In the genomic region with DNA sequence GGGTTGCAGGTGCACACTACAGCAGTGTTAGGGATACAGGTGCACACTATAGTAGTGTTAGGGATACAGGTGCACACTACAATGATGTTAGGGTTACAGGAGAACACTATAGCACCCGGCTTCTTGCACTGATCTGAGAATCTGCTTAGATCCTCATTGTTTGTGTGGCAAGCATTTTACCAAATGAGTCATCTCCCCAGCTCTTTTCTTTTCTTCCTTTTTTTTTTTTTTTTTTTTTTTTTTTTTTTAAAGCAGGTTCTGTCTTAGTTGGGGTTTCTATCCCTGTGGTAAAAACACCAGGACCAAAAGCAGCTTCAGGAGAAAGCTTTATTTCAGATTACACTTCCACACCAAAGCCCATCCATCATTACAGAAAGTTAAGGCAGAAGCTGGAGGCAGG, we compare ENCODE assay signal across 14 mouse cellular contexts.
"Had no signal": no experiment of that assay in that cellular context is flagged by ENCODE, and none has a peak within 500 bp of the region (broad histone marks: within the 10 kb centered on the region; RNA-seq: fewer than 3 reads in every experiment).

No protein-coding gene starts in this region.

- DNase-seq: lung, adult 18-20 months; lung, embryonic 14.5 days; lung, postnatal 10 days; lung, postnatal 4 days; right cerebral cortex, postnatal 14 days; thymus, adult 18-20 months; thymus, postnatal 14 days; thymus, postnatal 36 days had no signal

- H3K4me3 ChIP-seq: midbrain, embryonic 10.5 days; midbrain, embryonic 13.5 days; midbrain, embryonic 15.5 days; myocyte; neural tube, embryonic 13.5 days had no signal

- H3K27ac ChIP-seq: liver, embryonic 14.5 days; midbrain, embryonic 10.5 days; midbrain, embryonic 13.5 days; midbrain, embryonic 15.5 days; neural tube, embryonic 13.5 days had no signal

- H3K9me3 ChIP-seq: midbrain, embryonic 13.5 days; midbrain, embryonic 15.5 days; neural tube, embryonic 13.5 days had no signal

- ATAC-seq: midbrain, embryonic 13.5 days; midbrain, embryonic 15.5 days had no signal

- H3K9ac ChIP-seq: liver, embryonic 14.5 days; lung, embryonic 14.5 days; midbrain, embryonic 13.5 days; midbrain, embryonic 15.5 days; neural tube, embryonic 13.5 days had no signal

- H3K36me3 ChIP-seq: midbrain, embryonic 10.5 days; midbrain, embryonic 13.5 days; midbrain, embryonic 15.5 days; neural tube, embryonic 13.5 days had no signal

- H3K4me2 ChIP-seq: lung, embryonic 14.5 days; midbrain, embryonic 13.5 days; midbrain, embryonic 15.5 days; neural tube, embryonic 13.5 days had no signal

- H3K27me3 ChIP-seq: midbrain, embryonic 13.5 days; midbrain, embryonic 15.5 days; neural tube, embryonic 13.5 days had no signal
